Mouse (Mus musculus) erythroblast, embryonic 14.5 days (primary cell): ENCODE data around the gene Nup93.

Source experiments
- GATA1 ChIP-seq: IDR thresholded peaks from 2 replicates; pipeline ENCODE4 v1.6.1; 2012; ENCODE audit warnings: low read length, inconsistent platforms, mixed read lengths
- TAL1 ChIP-seq: IDR thresholded peaks from 3 replicates; pipeline ENCODE4 v1.6.1; 2012; ENCODE audit warnings: low read length, inconsistent platforms, mixed read lengths

DNA sequence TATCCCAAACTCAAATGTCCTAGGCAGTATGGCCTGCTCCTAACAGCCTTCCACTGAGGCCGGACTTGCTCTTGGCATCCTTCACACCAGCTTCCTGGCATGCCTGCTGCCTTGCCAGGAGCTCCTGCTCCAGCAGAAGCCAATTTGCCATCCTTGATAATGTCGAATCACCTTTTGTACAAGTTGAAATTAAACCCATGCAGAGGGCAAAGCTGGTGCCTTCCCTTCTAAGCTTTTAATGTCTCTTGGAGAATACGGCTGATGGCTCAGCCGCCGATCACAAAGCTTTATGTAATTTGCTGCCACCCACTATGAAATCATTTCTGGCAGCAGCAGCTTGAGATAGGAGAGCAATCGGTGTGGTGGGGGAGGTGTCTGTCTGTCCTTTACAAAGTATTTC lies 4.7 kb upstream of the Nup93 start:
- TF ChIP-seq GATA1 (no peak), TAL1 (no peak)
